Mouse (Mus musculus) lung, adult 2 months (tissue): ENCODE results near the gene Acp4.

Experiments
- CTCF ChIP-seq: fragments of 200-500 bp; IDR thresholded peaks from 2 replicates; pipeline ENCODE4 v1.5.1; 2011; ENCODE audit warnings: mild to moderate bottlenecking, low read length, control low read depth; ENCODE audit not compliant: insufficient read depth
- POLR2A ChIP-seq: fragments of 200-500 bp; IDR thresholded peaks from 2 replicates; pipeline ENCODE4 v1.6.1; 2011; ENCODE audit warnings: low read depth, mild to moderate bottlenecking, control low read depth, low read length, borderline replicate concordance; ENCODE audit errors: extremely low read depth

GRCm38 (mm10) chr7:44247971-44248370, 9.2 kb downstream of the Acp4 start:
- TF ChIP-seq POLR2A (no peak), CTCF (no peak)
